8 mouse cellular contexts compared by ENCODE assay signal in the genomic region with DNA sequence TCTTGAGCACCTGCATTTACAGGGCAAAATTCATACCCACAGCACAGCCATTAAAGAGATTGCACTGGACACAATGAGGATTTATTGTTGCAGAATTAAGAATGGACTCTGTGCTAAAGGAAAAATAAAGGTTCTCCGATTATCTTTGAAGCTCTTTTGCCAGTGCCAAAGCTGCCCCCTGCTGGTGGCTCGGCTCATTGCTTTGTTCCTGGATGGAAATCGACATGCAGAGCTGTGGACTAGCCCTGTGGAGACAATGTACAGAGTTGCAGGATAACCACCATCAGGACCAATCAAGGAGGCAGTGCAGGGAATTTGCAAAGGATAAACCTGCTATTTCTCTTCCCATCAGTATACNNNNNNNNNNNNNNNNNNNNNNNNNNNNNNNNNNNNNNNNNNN.
DNase-seq lines count a peak whose midpoint lies in the region; ATAC-seq lines count a peak whose summit lies in the region.
"Had no signal": no experiment of that assay in that cellular context is flagged by ENCODE, and none has a peak within 500 bp of the region (broad histone marks: within the 10 kb centered on the region; RNA-seq: fewer than 3 reads in every experiment).

No protein-coding gene starts in this region.

- DNase-seq in MN1 (ENCODE audit: low spot score): peak; percentile 12
- peak; percentile 88 for DNase-seq in brain, adult 2 months (ENCODE audit: low read depth, low spot score)
- peak; percentile 90 for DNase-seq in forebrain, embryonic 14.5 days (ENCODE audit: low spot score)
- DNase-seq in left cerebral cortex, postnatal 14 days (ENCODE audit: low spot score in 2 of 2): peak; percentile 91 to 96
- peak; percentile 32 to 74 for DNase-seq in spleen, postnatal 10 days (ENCODE audit: low spot score in 2 of 2)

- no peak overlapping the region for H3K4me3 ChIP-seq in forebrain, embryonic 14.5 days (ENCODE audit: low read depth, low read length)
- H3K4me3 ChIP-seq in hindbrain, embryonic 13.5 days: no peak overlapping the region
- H3K4me3 ChIP-seq in midbrain, embryonic 15.5 days: no peak overlapping the region
- H3K4me3 ChIP-seq: limb, embryonic 13.5 days had no signal

- no peaks in the 10 kb centered on the region for H3K4me1 ChIP-seq in forebrain, embryonic 14.5 days (ENCODE audit: control insufficient read depth, insufficient read depth, low read length)
- peaks cover 5% of the 10 kb centered on the region; the same call in 1 of the 2 replicates for H3K4me1 ChIP-seq in hindbrain, embryonic 13.5 days (replicated peaks)
- peaks cover 6% of the 10 kb centered on the region for H3K4me1 ChIP-seq in midbrain, embryonic 15.5 days

- intact Hi-C loops in left cerebral cortex, postnatal 14 days (cut with DNase I): loop anchor here (2.0 kb wide), 1 partner anchor 331 kb away; no protein-coding TSS in a partner anchor

- no peak overlapping the region for H3K4me2 ChIP-seq in forebrain, embryonic 14.5 days (ENCODE audit: low read length)
- H3K4me2 ChIP-seq in hindbrain, embryonic 13.5 days: no peak overlapping the region
- no peak overlapping the region for H3K4me2 ChIP-seq in midbrain, embryonic 15.5 days
- H3K4me2 ChIP-seq: limb, embryonic 13.5 days had no signal

- H3K36me3 ChIP-seq in forebrain, embryonic 14.5 days (ENCODE audit: control insufficient read depth, insufficient read depth, low read length): no peaks in the 10 kb centered on the region
- H3K36me3 ChIP-seq in hindbrain, embryonic 13.5 days: no peaks in the 10 kb centered on the region
- H3K36me3 ChIP-seq in midbrain, embryonic 15.5 days (replicated peaks): no peaks in the 10 kb centered on the region
- H3K36me3 ChIP-seq: limb, embryonic 13.5 days had no signal

- no peak overlapping the region for H3K27ac ChIP-seq in forebrain, embryonic 14.5 days (ENCODE audit: low read depth, low read length)
- H3K27ac ChIP-seq in hindbrain, embryonic 13.5 days: no peak overlapping the region
- no peak overlapping the region for H3K27ac ChIP-seq in midbrain, embryonic 15.5 days
- H3K27ac ChIP-seq: limb, embryonic 13.5 days had no signal

- no peak overlapping the region for H3K9ac ChIP-seq in forebrain, embryonic 14.5 days (ENCODE audit: low read length)
- H3K9ac ChIP-seq in hindbrain, embryonic 13.5 days: no peak overlapping the region
- no peak overlapping the region for H3K9ac ChIP-seq in midbrain, embryonic 15.5 days
- H3K9ac ChIP-seq: limb, embryonic 13.5 days had no signal

- ATAC-seq in forebrain, embryonic 14.5 days: peak; percentile 55; the same call in 1 of the 2 replicates
- peak; percentile 52; the same call in 1 of the 2 replicates for ATAC-seq in hindbrain, embryonic 13.5 days (ENCODE audit: low FRiP score)
- peak; percentile 58; the same call in 1 of the 2 replicates for ATAC-seq in midbrain, embryonic 15.5 days (replicated peaks)

- H3K27me3 ChIP-seq in forebrain, embryonic 14.5 days (replicated peaks; ENCODE audit: control insufficient read depth, insufficient read depth, low read length): no peaks in the 10 kb centered on the region
- H3K27me3 ChIP-seq in hindbrain, embryonic 13.5 days: no peaks in the 10 kb centered on the region
- no peaks in the 10 kb centered on the region for H3K27me3 ChIP-seq in midbrain, embryonic 15.5 days (replicated peaks)

- H3K9me3 ChIP-seq in forebrain, embryonic 14.5 days (replicated peaks; ENCODE audit: control insufficient read depth, low read length): no peaks in the 10 kb centered on the region
- H3K9me3 ChIP-seq in hindbrain, embryonic 13.5 days: no peaks in the 10 kb centered on the region
- H3K9me3 ChIP-seq in midbrain, embryonic 15.5 days: no peaks in the 10 kb centered on the region
- H3K9me3 ChIP-seq: limb, embryonic 13.5 days had no signal

- 14% methylated on average over 3 of the region's 3 CpGs for WGBS in forebrain, embryonic 14.5 days
- WGBS in hindbrain, embryonic 13.5 days: 9% methylated on average over 3 of the region's 3 CpGs
- 6% methylated on average over 3 of the region's 3 CpGs for WGBS in midbrain, embryonic 15.5 days

Comparison
In these comparisons a context has a peak if more than half of its experiments do, and no peak if none do; other contexts are left out.
1. DNase-seq: peak in every context shown above with its lines; median percentile 94 in left cerebral cortex, postnatal 14 days; 90 in forebrain, embryonic 14.5 days; 88 in brain, adult 2 months; 53 in spleen, postnatal 10 days; 12 in MN1.